Mouse (Mus musculus) intestine, postnatal 0 days (tissue): ENCODE data around the gene Zan. TPM values are rescaled to one million over a fixed set of nuclear protein-coding genes. Genes with fewer than 3 reads are reported as not detected.
A peak's percentile ranks its signal among the peaks of the same experiment; 100 is the strongest.

Experiments
- ATAC-seq: fragments of 200-750 bp; cut with Nextera tagmentation; 2 replicates; pipeline ENCODE4 v1.8.0; 2017; ENCODE audit warnings: mild to moderate bottlenecking, moderate TSS enrichment, moderate library complexity
- H3K27ac ChIP-seq: fragments of 300-500 bp; sonication (generic); 2 replicates; pipeline ENCODE4 v1.5.1; 2014; ENCODE audit warnings: mild to moderate bottlenecking, low read depth, low read length, moderate library complexity
- H3K27me3 ChIP-seq: fragments of 300-500 bp; sonication (generic); replicated peaks from 2 replicates; pipeline ENCODE4 v1.6.1; 2014; ENCODE audit warnings: low read length, mixed read lengths; ENCODE audit not compliant: control insufficient read depth, insufficient read depth
- H3K36me3 ChIP-seq: fragments of 300-500 bp; sonication (generic); 2 replicates; pipeline ENCODE4 v1.6.1; 2014; ENCODE audit warnings: mild to moderate bottlenecking, moderate library complexity; ENCODE audit not compliant: control insufficient read depth, insufficient read depth
- H3K4me1 ChIP-seq: fragments of 300-500 bp; sonication (generic); replicated peaks from 2 replicates; pipeline ENCODE4 v1.6.1; 2014; ENCODE audit warnings: antibody characterized with exemption, low read length, mixed read lengths; ENCODE audit not compliant: control insufficient read depth, insufficient read depth
- H3K4me2 ChIP-seq: fragments of 300-500 bp; sonication (generic); replicated peaks from 2 replicates; pipeline ENCODE4 v1.6.1; 2014; ENCODE audit warnings: low read depth, mild to moderate bottlenecking, moderate library complexity
- H3K4me3 ChIP-seq: fragments of 300-500 bp; sonication (generic); 2 replicates; pipeline ENCODE4 v1.5.1; 2014; ENCODE audit warnings: low read depth, low read length
- H3K9ac ChIP-seq: fragments of 300-500 bp; sonication (generic); 2 replicates; pipeline ENCODE4 v1.6.1; 2014; ENCODE audit warnings: mild to moderate bottlenecking, low read depth, low read length
- H3K9me3 ChIP-seq: fragments of 300-500 bp; sonication (generic); 2 replicates; pipeline ENCODE4 v1.6.1; 2016; ENCODE audit warnings: mixed run types; ENCODE audit not compliant: control insufficient read depth
- CTCF ChIP-seq: sonication (generic); IDR thresholded peaks from 2 replicates; pipeline ENCODE4 v1.5.1; 2016; ENCODE audit warnings: low read depth, mild to moderate bottlenecking, control low read depth, antibody characterized with exemption, moderate library complexity
- WGBS: fragments of 180-500 bp; shearing (Covaris S2); extraction: QIAGEN DNeasy Blood & Tissue Kit; methylation state at CpG from one replicate; pipeline ENCODE4 v1.1.7; 2014; 5-methylcytosine and 5-hydroxymethylcytosine counted together
- polyA plus RNA-seq: library from polyadenylated mRNA; unstranded; fragments of >200 nt; fragmentation: Nextera tagmentation; extraction: Ambion mirVana; gene quantifications from 2 replicates; pipeline ENCODE4 v1.2.1, GENCODE M21; 2015

The Zan gene
- polyA plus RNA-seq, 1 experiment from 2014 or later: 0.35 TPM

- no peaks in the 10 kb centered on the region; the same call in 1 of the 2 replicates for H3K36me3 ChIP-seq
- no peak overlapping the region for H3K4me3 ChIP-seq
- no peak for ATAC-seq
- WGBS: 79% methylated on average over 11 of the region's 11 CpGs
- H3K9ac ChIP-seq: no peak overlapping the region
- no peaks in the 10 kb centered on the region for H3K27me3 ChIP-seq
- no peak overlapping the region for H3K4me2 ChIP-seq
- TF ChIP-seq CTCF: peak; percentile 76
- H3K4me1 ChIP-seq: peaks cover 6% of the 10 kb centered on the region; the same call in 1 of the 2 replicates
- H3K9me3 ChIP-seq: no peaks in the 10 kb centered on the region
- H3K27ac ChIP-seq: no peak overlapping the region
Measured at GRCm38 (mm10) chr5:137512847-137513794, 36.3 kb upstream of the Zan start.

- WGBS: 48% methylated on average over 3 of the region's 3 CpGs
- Histone ChIP-seq H3K9me3 (no peaks in the 10 kb centered on the region), H3K36me3 (no peaks in the 10 kb centered on the region), H3K27me3 (no peaks in the 10 kb centered on the region), H3K4me3 (peak overlapping the region; percentile 95), H3K4me1 (peaks cover 6% of the 10 kb centered on the region; the same call in 1 of the 2 replicates), H3K27ac (no peak overlapping the region), H3K4me2 (peak overlapping the region; percentile 95), H3K9ac (no peak overlapping the region)
- no peak for ATAC-seq
- TF ChIP-seq CTCF: no peak
Measured at GRCm38 (mm10) chr5:137511706-137512105, 34.8 kb upstream of the Zan start.

- H3K27ac ChIP-seq: peak overlapping the region; percentile 87
- no peak for TF ChIP-seq CTCF
- no peaks in the 10 kb centered on the region for H3K9me3 ChIP-seq
- H3K27me3 ChIP-seq: no peaks in the 10 kb centered on the region
- H3K36me3 ChIP-seq: no peaks in the 10 kb centered on the region
- H3K9ac ChIP-seq: peak overlapping the region; percentile 99
- peak; percentile 56 for ATAC-seq
- peak overlapping the region; percentile 95 for H3K4me2 ChIP-seq
- H3K4me3 ChIP-seq: peak overlapping the region; percentile 95
- peaks cover 6% of the 10 kb centered on the region; the same call in 1 of the 2 replicates for H3K4me1 ChIP-seq
- WGBS: 1% methylated on average over 39 of the region's 83 CpGs
Measured at GRCm38 (mm10) chr5:137510573-137511390, 33.9 kb upstream of the Zan start.

- Histone ChIP-seq H3K27me3 (no peaks in the 10 kb centered on the region), H3K4me1 (peaks cover 6% of the 10 kb centered on the region; the same call in 1 of the 2 replicates), H3K4me2 (peak overlapping the region; percentile 95), H3K9ac (peak overlapping the region; percentile 99), H3K4me3 (peak overlapping the region; percentile 95), H3K27ac (peak overlapping the region; percentile 87), H3K36me3 (no peaks in the 10 kb centered on the region), H3K9me3 (no peaks in the 10 kb centered on the region)
- ATAC-seq: peak; percentile 74
- WGBS: under 1% methylated on average over 36 of the region's 52 CpGs
- no peak for TF ChIP-seq CTCF
Measured at GRCm38 (mm10) chr5:137510014-137510501, 33.2 kb upstream of the Zan start.

GRCm38 (mm10) chr5:137504041-137504440 is 27.2 kb upstream of the Zan start:
- Histone ChIP-seq H3K36me3 (no peaks in the 10 kb centered on the region), H3K27me3 (no peaks in the 10 kb centered on the region), H3K9ac (no peak overlapping the region), H3K4me1 (no peaks in the 10 kb centered on the region), H3K4me2 (no peak overlapping the region), H3K27ac (no peak overlapping the region), H3K9me3 (no peaks in the 10 kb centered on the region), H3K4me3 (no peak overlapping the region)
- 76% methylated on average over 6 of the region's 6 CpGs for WGBS
- ATAC-seq: no peak
- peak; percentile 53 for TF ChIP-seq CTCF
